Mouse (Mus musculus) megakaryocyte-erythroid progenitor cell, adult 5-6 weeks (primary cell): Measurements from ENCODE around the gene Zdhhc18. TPM values are rescaled to one million over a fixed set of nuclear protein-coding genes. Genes with fewer than 3 reads are reported as not detected.

ENCODE experiments used
- ATAC-seq: replicated peaks from 2 replicates; pipeline ENCODE4 v1.8.0; 2016; ENCODE audit warnings: mild to moderate bottlenecking, inconsistent platforms; ENCODE audit not compliant: severe bottlenecking, poor library complexity, low FRiP score, low TSS enrichment
- total RNA-seq, 2 experiments: library from RNA; stranded (forward) in 1 of 2; stranded (reverse) in 1 of 2; fragments of 200-1000, 215-1000 nt in 1 of 2; fragments of >200 nt in 1 of 2; fragmentation: Nextera tagmentation in 1 of 2; gene quantifications; 2 replicates each; pipeline ENCODE4 v1.2.3; 2014 to 2017

Zdhhc18 gene
- total RNA-seq, 2 experiments from 2014 or later = 8.1 to 24.1 TPM

DNA sequence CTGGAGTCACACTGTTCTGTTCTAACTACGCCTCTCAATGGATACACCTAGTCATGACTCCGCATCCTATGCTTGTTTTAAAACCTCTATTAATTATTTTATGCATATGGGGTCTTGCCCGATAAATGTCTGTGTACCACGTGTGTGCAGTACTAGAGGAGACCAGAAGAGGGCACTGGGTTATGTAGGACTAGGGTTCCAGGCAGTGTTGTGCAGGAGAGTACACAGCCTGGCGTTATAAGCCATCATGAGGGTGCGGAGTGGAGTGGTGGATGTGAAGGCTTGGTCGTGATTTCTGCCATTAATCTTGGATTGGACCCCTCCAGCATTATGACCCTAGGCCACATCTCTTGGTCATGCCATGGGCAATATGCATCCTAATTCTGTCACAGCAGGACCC lies 37.5 kb downstream of the Zdhhc18 start:
- ATAC-seq = no peak

DNA sequence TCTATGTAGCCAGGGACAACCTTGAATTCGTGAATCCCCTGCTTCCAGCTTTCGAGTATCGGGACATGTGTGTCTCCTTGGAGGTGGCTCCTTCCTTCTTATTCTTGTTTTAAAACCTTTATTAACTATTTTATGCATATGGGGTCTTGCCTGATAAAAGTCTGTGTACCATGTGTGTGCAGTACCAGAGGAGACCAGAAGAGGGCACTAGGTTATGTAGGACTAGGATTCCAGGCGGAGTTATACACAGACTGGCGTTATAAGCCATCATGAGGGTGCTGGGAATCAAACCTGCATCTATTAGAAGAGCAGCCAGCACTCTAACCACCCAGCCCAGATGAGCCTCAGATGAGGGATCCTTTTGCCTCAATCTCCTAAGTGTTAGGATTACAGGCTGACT lies 38.1 kb downstream of the Zdhhc18 start:
- ATAC-seq = no peak

DNA sequence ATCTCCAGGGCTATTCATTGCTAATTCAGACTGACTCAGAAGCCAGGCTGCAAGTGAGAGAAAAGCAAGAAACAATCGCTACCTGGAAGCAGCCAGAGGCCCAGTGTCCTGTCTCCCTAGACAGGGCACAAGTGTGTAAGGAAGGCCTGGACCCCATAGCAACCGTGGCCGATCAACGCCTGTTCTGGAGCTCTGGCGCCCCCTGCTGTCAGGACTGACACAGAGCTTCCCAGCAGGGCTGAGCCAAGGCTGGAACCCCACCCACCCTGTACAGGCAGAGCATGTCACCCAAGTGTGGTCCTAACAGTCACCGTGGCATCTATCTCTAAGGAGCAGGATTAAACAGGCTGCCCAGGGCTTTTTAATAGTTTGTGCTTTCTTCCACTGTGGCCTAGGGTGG lies 40.2 kb downstream of the Zdhhc18 start:
- ATAC-seq = peak; percentile 76

DNA sequence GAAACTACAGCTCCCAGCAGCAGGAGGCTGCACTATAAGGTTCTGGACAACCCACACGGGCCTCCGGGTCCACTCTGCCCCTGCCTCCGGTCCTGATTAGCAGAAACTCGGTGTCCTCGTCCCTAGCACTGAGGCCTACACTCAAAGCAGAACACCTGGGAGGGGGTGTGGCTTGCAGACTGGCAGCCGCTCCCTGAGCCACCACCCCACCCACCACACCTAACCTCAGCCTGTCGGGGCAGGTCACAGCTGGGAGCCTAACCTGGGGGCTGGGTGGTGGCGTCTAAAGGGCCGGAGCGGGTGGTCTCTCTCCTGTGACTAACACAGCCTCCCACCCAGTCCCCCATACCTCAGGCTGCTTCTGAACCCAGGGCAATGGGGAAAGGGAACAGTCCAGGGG lies 42.7 kb downstream of the Zdhhc18 start:
- no peak for ATAC-seq

DNA sequence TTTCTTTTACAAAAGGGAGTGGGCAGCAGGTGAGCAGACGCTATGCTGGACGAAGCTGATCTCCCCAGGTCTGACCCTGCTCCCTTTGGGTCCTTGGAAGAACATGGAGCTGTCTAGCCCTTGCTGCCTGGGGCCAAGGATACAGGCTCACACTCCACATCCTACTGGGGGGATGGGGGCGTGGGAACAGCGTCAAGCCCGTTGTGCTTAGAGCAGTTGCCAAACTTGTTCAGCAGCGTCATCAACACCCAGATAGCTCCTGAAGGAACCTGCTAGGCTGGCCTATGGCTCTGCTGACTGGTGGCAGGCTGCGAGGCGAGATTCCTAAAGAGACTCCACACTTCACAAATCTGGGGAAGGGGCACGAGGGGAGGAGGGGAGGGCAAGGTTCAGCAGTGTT lies 44.6 kb downstream of the Zdhhc18 start:
- ATAC-seq = no peak

DNA sequence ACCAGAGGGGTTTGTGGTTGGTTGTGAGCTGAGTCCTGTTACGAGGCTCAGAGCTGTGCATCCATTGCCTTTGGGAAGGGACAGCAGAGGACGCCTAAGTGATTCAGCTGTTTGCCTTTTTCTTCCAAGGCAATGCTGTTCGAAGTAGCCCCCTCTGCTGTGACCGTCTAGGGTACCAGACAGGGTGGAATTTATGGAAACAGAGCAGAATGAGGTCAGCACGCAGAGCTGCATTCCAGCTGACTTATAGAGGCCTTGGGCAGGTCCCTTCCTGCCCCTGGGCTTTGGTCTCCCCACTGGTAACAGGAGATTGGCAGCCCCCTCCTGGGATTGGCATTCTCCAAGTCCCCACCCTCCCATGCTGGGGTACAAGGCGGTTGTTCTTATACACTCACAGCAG lies 45.1 kb downstream of the Zdhhc18 start:
- ATAC-seq = no peak

DNA sequence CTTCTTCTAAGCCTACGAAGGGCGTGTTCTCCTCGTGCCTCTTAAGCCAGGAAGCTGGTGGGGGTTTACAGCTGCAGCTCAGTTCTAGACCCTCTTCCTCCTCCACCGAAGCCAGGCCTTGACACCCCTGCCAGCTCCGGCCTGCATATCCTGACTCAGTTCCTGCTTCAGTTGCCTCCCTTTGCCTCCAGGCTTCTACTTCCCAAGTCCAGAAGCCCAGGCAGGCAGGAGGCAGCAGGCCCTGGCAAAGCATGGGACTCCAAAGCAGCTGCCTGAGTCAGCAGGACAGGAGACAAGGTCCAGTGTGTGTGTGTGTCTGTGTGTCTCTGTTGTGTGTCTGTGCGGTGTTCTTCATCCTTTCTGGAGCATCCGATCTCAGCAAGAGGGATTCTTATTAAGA lies 45.8 kb downstream of the Zdhhc18 start:
- ATAC-seq = no peak

DNA sequence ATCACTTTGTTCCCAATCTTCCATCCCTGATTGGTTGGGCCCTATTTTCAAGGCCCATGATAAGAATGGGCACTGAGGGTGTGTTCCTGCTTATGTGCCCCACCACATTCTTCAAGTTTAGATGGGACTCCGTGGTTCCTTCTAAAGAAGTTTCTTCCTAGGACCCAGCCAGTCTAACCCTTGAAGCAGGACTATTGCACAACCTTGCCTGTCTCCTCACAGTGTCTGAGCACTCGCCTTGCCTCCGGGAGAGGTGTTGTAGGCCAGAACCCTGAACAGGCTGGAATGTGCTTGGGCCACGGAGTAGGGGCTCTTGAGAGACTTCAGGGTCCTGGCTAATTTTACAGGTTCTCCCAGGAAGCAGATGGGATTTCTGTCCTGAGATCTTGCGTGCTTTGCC lies 46.9 kb downstream of the Zdhhc18 start:
- ATAC-seq = no peak

DNA sequence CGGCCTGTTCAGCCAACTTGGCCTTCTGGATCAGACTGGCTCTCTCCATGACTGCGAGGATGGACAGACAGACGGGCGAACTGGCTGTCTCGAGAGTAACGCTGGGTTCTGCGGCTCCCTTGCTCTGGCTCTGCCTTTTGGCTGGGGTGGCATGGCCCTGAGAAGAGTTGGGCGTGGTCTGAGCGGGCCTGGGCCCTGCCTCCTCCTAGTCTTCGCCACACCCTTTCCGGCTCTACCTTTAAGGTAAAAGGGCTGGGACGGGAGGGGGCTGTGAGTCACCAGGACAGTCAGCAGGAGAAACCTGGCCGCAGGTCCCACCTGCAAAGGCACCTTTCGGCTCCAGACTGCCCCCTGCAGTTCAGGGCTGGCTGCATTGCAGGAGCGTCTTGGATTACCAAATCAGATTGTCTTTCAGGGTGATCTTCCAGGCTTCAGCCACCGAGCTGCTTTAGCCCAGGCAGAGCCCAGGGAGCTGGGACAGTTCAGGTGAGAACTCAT lies 48.2 kb downstream of the Zdhhc18 start, which contains the start of gene Sfn:
Gene Sfn, minus strand, starts transcription at position 448 of the 498 bp plus-strand sequence.
- peak; percentile 36; the same call in 1 of the 2 replicates for ATAC-seq

DNA sequence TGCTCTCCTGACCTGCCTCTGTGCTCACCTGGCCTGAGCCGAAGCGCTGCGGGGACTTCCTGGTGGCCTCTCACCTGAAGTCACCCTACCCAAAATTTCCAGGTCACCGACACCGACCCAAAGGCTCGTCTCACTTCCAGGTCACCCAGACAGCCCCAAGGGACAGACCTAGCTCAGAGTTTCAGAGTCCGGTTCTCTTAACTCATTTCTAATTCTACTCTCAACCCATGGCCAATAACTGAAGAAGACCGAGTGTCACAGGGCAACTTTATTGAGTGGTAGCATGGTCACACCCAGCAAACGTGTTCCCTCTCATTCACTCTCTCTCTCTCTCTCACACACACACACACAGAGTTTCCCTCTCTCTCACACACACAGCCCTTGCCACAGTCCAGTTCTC lies 49.6 kb downstream of the Zdhhc18 start:
- no peak for ATAC-seq

DNA sequence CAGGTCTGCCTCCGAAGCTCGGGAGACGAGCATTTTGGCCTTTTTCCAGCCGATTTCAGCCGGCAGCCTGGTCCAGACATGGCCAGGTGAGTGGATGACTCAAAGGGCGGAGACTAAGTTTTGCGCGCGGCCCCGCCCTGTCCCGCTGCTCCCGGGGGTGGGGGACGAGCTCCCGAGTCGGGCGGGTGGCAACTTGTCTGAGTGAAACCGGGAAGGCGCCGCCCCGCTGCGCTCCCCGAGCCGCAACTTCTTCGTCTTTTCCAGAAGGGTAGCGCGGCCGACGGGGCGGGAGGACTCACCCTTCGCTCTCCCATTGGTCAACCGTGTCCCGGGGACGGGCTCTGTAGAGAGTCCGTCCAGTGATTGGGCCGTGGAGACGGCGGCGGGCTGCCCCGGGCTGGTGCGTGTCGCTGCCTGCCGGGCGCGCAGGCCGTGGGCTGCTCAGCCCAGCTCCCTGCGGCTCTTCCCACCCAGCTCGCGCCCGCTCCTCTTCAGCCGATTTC lies 50.3 kb downstream of the Zdhhc18 start:
- ATAC-seq = peak; percentile 93

DNA sequence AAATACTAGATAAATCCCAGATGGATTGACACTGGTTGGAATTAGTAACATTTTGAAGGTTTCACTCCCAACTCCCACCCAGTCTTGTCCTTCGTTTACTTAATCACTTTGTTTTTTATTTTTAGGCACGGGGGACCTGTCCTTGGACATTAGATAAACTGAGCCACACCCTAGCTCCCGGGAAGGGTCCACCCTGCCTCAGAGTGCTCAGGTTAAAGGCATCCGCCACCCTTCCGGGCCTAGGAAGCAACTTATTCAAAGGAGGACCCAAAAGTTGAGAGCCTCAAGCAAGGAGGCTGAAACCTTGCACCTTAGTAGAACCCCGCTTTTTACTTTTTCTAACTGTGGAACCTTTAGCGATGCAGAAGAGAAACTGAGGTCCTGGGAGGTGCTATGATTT lies 50.8 kb downstream of the Zdhhc18 start:
- no peak for ATAC-seq

DNA sequence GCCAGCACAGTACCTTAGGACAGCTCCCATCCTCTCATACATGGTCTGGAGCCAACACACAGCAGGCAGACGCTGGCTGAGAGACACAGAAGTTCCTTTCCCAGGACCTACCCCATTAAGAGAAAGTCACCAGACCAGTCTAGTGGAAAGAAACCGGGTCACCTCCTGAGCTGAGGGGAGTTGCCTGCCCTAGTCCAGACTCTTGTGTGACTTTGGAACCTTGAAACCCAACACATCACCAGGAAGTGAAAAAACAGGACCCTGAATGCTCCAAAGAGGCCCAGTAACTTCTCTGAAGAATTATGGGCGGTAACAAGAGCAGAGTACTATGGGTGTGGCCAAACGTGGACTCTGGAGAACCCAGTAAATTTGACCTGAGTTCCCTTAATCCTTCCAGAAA lies 51.3 kb downstream of the Zdhhc18 start:
- ATAC-seq = no peak

DNA sequence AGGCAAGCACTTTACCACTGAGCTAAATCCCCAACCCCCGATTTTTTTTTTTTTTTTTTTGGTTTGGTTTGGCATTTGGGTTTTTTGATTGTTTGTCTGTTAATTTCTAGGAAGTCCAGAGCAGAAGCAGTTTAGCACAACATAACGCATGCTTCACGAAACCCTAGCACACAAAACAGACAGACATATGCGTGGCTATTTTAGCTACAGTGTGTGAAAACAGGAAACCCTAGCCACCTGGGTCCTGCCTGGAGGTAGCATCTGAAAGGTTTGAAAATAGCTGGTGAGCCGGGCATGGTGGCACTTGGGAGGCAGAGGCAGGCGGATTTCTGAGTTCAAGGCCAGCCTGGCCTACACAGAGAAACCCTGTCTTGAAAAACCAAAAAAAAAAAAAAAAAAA lies 53.9 kb downstream of the Zdhhc18 start:
- no peak for ATAC-seq

DNA sequence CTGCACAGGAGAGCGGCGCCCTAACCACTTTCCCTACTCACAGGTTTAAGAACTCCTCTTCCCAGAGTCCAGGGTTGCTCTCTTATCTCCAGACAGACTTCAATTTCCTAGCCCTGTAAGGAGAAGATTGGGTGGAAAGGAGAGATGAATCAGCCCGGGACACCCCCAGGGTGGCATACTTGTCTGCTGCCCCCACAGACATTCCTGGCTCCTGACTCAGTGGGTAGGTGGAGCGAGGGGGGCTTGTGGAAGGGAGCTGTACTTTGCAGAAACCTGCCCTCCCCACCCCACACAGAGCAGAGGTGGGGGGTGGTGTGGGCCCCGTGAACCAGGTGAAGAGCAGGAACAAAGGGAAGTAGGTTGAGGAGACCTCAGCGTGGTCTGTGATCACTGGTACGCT lies 54.4 kb downstream of the Zdhhc18 start:
- no peak for ATAC-seq

DNA sequence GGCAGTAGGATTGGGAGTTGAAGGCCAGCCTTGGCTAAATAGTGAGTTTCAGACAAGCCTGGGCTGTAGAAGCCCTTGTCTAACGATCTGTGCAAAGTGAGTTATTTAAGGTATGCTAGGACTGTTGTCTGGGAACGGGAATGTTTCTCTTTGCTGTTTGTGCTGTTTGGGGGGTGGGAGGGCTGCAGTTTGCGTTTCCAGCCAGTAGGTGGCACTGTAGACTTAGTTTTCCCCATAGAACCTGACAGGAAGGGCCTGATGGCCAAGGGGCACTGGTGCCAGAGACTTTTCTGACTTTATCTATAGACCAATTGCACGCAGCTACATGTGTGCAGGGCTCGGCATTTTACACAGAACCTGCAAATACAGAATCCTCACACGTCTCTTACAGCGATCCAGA lies 57.4 kb downstream of the Zdhhc18 start:
- peak; percentile 59 for ATAC-seq

DNA sequence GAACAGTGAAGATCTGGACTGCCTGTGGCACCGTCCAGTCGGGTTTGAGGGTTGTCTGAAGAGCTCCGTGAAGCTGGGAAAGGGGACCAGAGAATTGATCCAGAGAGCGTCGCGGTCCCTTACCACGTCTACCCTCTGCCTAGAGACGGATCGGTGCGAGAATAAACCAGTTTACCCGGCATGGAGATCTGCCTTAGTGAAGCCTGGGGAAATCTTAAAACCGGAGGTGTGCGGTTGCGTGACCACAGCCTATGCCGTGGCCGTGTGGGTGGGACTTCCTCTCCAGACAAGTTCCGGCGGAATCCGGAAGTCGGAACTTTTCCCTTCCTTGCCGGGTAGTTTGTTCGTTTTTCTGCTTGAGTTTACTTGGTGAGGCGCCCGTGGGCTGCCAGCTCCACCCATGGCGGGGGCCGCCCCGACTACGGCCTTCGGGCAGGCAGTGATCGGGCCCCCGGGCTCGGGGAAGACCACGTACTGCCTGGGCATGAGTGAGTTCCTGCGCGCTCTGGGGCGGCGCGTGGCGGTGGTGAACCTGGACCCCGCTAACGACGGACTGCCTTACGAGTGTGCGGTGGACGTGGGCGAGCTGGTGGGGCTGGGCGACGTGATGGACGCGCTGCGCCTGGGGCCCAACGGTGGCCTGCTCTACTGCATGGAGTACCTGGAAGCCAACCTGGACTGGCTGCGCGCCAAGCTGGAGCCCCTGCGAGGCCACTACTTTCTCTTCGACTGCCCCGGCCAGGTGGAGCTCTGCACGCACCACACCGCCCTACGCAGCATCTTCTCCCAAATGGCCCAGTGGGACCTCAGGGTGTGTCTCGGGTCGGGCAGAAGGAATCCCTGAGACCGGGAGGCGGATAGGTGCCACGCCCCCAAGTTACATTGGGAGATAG lies 65.6 kb downstream of the Zdhhc18 start, which contains the start of gene Gpn2:
Gene Gpn2, plus strand, starts transcription at position 304 of the 893 bp plus-strand sequence.
- peak; percentile 87 for ATAC-seq

DNA sequence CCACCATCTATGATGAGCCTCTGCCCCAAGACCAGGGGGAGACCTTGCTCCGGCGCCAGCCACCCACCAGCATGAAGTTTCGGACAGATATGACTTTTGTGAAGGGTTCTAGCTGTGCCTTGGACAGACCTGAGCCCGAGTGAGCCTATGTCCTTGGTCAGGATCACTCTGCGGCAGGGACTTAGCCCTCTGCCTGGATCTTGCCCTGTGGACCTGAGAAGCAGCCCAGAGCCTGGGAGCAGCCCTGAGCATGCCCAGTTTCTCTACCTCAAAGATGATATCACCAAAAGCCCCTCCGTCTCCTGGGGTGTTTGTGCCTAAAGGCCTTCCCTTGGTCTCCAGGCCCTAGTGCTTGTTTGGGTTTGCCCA lies 66.3 kb downstream of the Zdhhc18 start:
- ATAC-seq = peak; percentile 7

DNA sequence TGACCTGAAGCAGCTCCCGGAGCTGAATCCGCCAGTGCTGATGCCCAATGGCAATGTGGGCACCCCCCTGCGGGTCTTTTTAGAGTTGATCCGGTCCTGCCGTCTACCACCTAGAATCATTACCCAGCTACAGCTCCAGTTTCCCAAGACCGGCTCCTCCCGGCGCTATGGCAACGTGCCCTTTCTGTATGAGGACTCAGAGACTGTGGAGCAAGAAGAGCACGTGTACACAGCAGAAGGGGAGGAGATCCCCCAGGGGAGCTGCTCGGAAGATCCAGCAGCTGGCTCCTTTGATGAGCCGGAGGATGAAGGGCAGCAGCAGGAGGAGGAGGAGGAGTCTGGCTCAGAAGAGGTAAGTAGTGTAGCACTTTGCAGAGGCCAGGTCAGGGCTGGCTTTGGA lies 72.0 kb downstream of the Zdhhc18 start:
- no peak for ATAC-seq

DNA sequence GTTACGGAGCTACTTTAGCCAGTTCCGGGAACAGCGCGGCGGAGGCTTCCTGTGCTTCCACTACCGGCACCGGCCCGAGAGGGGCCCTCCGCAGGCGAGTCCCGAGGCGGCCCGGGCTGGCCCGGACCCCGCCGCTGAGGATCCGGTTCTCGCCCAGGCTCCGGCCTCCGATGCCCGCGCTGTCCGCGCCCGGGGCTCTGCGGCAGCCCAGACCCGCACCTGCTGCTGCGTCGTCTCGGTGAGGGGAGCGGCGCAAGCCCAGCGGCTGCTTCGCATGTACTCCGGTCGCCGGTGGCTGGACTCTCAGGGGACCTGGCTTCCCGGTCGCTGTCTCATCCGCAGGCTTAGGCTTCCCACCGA lies 75.1 kb downstream of the Zdhhc18 start:
- ATAC-seq = no peak; the same call in 1 of the 2 replicates
